Mouse (Mus musculus) hindbrain, embryonic 16.5 days (tissue): ENCODE data around the gene Uhrf1. TPM values are rescaled to one million over a fixed set of nuclear protein-coding genes. Genes with fewer than 3 reads are reported as not detected.
A peak's percentile ranks its signal among the peaks of the same experiment; 100 is the strongest.

Experiments
- ATAC-seq: fragments of 200-750 bp; cut with Nextera tagmentation; 2 replicates; pipeline ENCODE4 v1.8.0; 2017; ENCODE audit warnings: moderate TSS enrichment, moderate library complexity
- H3K27ac ChIP-seq: fragments of 300-500 bp; sonication (generic); 2 replicates; pipeline ENCODE4 v1.5.1; 2014; ENCODE audit warnings: low read depth, mild to moderate bottlenecking, control low read depth, low read length, moderate library complexity
- H3K27me3 ChIP-seq: fragments of 300-500 bp; sonication (generic); replicated peaks from 2 replicates; pipeline ENCODE4 v1.6.1; 2014; ENCODE audit warnings: low read length; ENCODE audit not compliant: control insufficient read depth, insufficient read depth
- H3K36me3 ChIP-seq: fragments of 300-500 bp; sonication (generic); 2 replicates; pipeline ENCODE4 v1.6.1; 2014; ENCODE audit warnings: mild to moderate bottlenecking, low read length, moderate library complexity, mixed read lengths; ENCODE audit not compliant: control insufficient read depth, insufficient read depth
- H3K4me1 ChIP-seq: fragments of 300-500 bp; sonication (generic); 2 replicates; pipeline ENCODE4 v1.6.1; 2014; ENCODE audit warnings: low read depth, low read length; ENCODE audit not compliant: control insufficient read depth, insufficient read depth
- H3K4me2 ChIP-seq: fragments of 300-500 bp; sonication (generic); 2 replicates; pipeline ENCODE4 v1.6.1; 2014; ENCODE audit warnings: mild to moderate bottlenecking, low read length, control low read depth, moderate library complexity
- H3K4me3 ChIP-seq: fragments of 300-500 bp; sonication (generic); 2 replicates; pipeline ENCODE4 v1.5.1; 2014; ENCODE audit warnings: mild to moderate bottlenecking, low read length, control low read depth, moderate library complexity
- H3K9ac ChIP-seq: fragments of 300-500 bp; sonication (generic); 2 replicates; pipeline ENCODE4 v1.6.1; 2014; ENCODE audit warnings: low read depth, mild to moderate bottlenecking, control low read depth, low read length, moderate library complexity
- H3K9me3 ChIP-seq: fragments of 300-500 bp; sonication (generic); 2 replicates; pipeline ENCODE4 v1.6.1; 2014; ENCODE audit warnings: mild to moderate bottlenecking, low read length, moderate library complexity; ENCODE audit not compliant: control insufficient read depth
- WGBS: fragments of 180-500 bp; shearing (Covaris S2); extraction: QIAGEN DNeasy Blood & Tissue Kit; methylation state at CpG from one replicate; pipeline ENCODE4 v1.1.7; 2014; 5-methylcytosine and 5-hydroxymethylcytosine counted together
- polyA plus RNA-seq: library from polyadenylated mRNA; unstranded; fragments of >200 nt; fragmentation: Nextera tagmentation; extraction: Ambion mirVana; gene quantifications from 2 replicates; pipeline ENCODE4 v1.2.1, GENCODE M21; 2015

The Uhrf1 gene
- polyA plus RNA-seq, 1 experiment from 2014 or later = 23.3 TPM

DNA sequence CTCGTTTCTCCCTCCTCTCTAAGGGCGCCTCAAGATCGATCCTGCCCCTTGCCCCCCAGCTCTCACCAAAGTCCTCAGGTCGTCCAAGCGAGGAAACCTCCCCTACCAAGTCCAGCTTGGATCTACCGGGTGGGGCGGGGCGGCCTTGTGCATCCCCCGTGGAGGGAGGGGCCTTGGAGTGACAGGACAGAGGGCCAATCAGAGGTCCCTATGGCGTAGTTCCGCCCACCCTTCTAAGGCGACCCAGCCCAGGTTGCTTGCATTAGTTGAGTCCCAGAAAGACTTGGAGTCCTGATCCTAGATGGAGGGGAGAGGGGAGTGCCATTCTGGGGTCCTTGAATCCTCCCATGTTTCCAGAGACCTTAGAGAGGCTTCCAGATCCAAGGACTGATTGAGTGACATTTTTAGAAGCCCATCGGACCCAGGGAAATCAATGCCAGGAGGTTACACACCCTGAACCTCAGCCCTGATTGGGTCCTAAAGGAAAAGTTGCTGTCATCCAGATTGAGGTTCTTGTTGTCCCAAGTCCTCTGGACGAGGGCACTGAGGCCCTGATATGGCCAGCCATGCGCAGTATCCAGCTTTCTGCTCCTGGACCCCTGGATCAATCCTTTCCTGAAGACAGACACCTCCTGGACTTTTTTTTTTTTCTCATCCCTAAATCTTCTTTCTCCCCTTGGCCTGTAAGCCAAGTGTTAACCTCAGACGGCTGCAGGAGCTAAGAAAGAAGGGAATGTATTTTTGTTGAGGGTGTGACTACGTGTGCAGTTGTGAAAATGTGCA is 12.5 kb upstream of the Uhrf1 start:
- Histone ChIP-seq H3K9me3 (no peaks in the 10 kb centered on the region), H3K36me3 (no peaks in the 10 kb centered on the region), H3K4me3 (peak overlapping the region; percentile 34), H3K4me2 (peak overlapping the region; percentile 47), H3K9ac (peak overlapping the region; percentile 45), H3K4me1 (peaks cover 10% of the 10 kb centered on the region), H3K27ac (peak overlapping the region; percentile 67), H3K27me3 (no peaks in the 10 kb centered on the region)
- 3% methylated on average over 17 of the region's 17 CpGs for WGBS
- ATAC-seq = peak; percentile 67

DNA sequence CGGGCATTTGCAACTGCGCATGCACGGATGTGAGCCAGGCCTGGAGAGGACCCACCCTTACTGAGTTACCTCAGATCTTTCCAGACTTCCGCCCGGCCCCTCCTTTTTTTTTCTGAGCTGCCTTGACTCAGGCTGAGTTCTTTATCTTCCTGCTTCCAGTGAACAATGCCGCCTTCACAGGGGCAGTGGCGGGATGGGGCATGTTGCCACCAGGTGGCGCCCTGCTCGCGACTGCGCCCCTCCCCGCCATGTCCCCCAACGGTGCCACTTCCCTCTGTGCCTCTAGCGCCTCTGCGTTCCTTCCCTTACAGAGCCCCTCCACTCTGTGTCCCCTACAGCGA is 12.0 kb upstream of the Uhrf1 start:
- Histone ChIP-seq H3K4me2 (peak overlapping the region; percentile 47), H3K27me3 (no peaks in the 10 kb centered on the region), H3K4me1 (peaks cover 10% of the 10 kb centered on the region), H3K27ac (no peak overlapping the region; the same call in 1 of the 2 replicates), H3K9ac (peak overlapping the region; percentile 11), H3K4me3 (peak overlapping the region; percentile 15), H3K9me3 (no peaks in the 10 kb centered on the region), H3K36me3 (no peaks in the 10 kb centered on the region)
- WGBS = 1% methylated on average over 16 of the region's 16 CpGs
- ATAC-seq = peak; percentile 85

DNA sequence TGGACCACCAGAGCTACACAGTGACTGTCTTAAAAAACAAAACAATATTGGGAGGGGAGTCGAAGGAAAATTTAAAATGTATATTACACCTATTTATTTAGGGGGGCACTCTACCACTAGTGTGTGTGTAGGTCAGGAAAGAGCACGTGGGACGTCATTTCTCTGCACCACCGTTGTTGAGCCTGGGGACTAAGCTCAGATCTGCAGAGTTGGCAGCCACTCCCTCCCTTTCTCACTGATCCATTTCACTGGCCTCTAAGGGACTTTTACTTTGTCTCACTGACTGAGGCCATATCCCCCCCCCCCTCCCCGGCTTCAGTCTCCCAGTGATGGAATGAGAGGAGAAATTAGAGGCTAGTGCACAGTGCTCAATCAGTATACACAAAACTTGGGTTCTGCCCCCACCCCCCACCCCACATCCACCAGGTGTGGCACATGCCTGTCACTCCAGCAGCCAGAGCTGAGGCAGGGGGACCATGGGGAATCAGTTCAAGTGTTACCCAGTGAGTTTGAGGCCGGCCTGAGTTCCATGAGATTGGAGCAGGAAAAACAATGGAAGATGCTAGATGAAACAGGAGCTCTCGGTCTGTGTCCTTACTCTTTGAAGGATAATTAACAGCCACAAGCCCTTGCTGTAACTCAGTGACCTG is 11.2 kb upstream of the Uhrf1 start:
- H3K4me3 ChIP-seq = no peak overlapping the region
- H3K9me3 ChIP-seq = no peaks in the 10 kb centered on the region
- no peak overlapping the region; the same call in 1 of the 2 replicates for H3K27ac ChIP-seq
- no peak for ATAC-seq
- peaks cover 10% of the 10 kb centered on the region for H3K4me1 ChIP-seq
- H3K9ac ChIP-seq = no peak overlapping the region
- WGBS = 59% methylated on average over 7 of the region's 7 CpGs
- H3K4me2 ChIP-seq = no peak overlapping the region
- no peaks in the 10 kb centered on the region for H3K36me3 ChIP-seq
- no peaks in the 10 kb centered on the region for H3K27me3 ChIP-seq

DNA sequence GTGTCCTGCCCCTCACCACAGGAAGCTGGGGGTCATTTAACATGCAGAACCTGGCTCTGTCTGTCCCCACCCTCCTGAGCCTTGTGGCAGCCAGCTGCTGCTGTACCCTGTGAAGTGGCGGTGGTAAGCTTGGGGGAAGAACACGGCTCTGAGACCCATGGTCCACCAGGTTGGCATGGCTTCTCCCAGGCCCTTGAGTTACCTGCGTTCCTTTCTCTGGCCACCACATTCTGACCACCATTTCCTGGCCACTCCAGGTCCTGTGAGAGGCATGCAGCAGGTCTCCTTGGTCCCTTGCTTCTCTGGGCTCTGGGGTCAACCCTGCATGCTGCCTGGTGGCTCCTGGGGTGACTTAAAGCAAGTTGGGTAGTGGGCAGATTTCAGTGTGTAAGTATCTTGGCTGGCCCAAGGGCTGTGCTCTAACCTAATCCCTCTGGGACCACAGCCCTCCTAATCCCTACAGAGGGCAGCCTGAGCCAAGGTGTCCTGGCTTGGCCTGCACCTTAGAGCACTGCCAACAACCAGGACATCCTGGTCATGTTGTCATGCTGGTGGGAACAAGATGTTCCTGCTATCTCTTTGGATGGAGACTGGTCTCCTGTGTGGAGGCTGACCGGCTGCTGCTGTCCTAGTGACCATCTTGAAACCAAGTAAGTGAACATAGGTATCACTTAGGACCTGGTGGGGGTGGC is 10.4 kb upstream of the Uhrf1 start, which contains the start of gene Plin3:
Gene Plin3 (minus strand): TSS at position 343 of the 692 bp plus-strand sequence.
- Histone ChIP-seq H3K4me1 (peaks cover 10% of the 10 kb centered on the region), H3K4me2 (no peak within 1 kb of the TSS), H3K27ac (no peak within 1 kb of the TSS), H3K27me3 (no peaks in the 10 kb centered on the region), H3K36me3 (no peaks in the 10 kb centered on the region), H3K9ac (no peak within 1 kb of the TSS), H3K4me3 (no peak within 1 kb of the TSS), H3K9me3 (no peaks in the 10 kb centered on the region)
- ATAC-seq = no peak
- WGBS = 89% methylated on average over 4 of the region's 4 CpGs

DNA sequence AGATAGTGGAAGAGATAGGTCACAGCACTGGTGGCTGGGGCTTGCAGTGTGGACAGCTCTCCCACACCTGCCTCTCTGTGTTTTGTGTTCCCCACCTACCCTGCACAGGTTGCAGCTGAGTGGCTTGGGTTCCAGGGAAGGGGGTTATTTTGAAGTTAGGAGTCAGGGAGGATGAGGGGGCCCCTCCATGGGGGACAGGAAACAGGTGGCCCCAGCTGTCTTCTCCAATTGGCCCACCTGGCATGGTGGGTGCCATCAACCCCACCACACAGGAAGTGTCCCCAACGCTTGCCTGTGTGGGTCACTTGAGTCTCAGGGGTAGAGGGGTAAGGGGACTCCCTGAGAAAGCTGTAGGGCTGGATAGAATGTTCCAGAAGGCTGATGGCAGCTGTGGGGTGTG is 9.8 kb upstream of the Uhrf1 start:
- Histone ChIP-seq H3K9me3 (no peaks in the 10 kb centered on the region), H3K4me1 (peaks cover 10% of the 10 kb centered on the region), H3K9ac (no peak overlapping the region), H3K36me3 (no peaks in the 10 kb centered on the region), H3K4me3 (no peak overlapping the region), H3K4me2 (no peak overlapping the region), H3K27ac (no peak overlapping the region), H3K27me3 (no peaks in the 10 kb centered on the region)
- 100% methylated on average over 1 of the region's 1 CpGs for WGBS
- ATAC-seq = no peak

DNA sequence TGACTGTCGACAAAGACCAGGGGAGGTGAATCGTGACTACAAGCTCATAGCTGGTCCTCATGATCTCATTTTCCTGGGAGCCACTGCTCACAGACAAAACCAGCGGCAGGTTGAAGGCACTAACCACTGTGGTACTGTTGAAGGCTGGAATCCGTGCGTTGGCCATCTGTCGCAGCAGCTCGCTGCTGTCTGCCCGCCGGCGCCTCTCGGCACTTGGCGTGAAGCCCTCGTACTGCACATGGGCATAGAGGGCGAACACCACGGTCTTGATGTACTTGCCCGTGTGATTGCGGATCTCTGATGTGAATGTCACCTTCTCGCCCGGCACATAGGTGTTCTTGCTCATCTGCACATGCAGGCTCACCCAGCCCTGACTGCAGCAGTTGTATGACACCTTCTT is 8.9 kb upstream of the Uhrf1 start:
- H3K27ac ChIP-seq = peak overlapping the region; percentile 54; the same call in 1 of the 2 replicates
- no peak overlapping the region for H3K4me3 ChIP-seq
- H3K36me3 ChIP-seq = no peaks in the 10 kb centered on the region
- H3K4me1 ChIP-seq = peaks cover 10% of the 10 kb centered on the region
- H3K4me2 ChIP-seq = no peak overlapping the region
- 82% methylated on average over 19 of the region's 19 CpGs for WGBS
- ATAC-seq = 0 out of 2 replicates have a peak, but pooled peaks have one; percentile 15
- no peaks in the 10 kb centered on the region for H3K9me3 ChIP-seq
- H3K27me3 ChIP-seq = no peaks in the 10 kb centered on the region
- no peak overlapping the region for H3K9ac ChIP-seq

DNA sequence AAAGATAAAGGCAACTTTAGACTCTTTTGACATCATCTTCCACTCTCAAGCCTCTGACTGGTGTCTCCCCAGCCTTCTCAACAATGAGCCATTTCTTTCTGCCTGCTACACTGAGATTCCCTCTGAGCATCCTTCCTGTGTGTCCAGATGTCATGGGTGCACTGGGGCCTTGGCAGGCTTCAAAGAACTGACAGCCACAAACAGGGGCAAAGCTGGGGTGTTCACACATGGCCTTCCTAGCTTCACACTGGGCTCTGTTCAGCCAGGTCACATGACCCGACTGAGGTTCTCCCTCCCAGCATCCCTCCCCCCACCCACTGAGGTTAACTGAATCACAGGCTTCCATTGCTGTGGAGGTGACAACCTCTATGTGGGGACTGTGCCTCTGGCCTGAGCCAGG is 6.9 kb upstream of the Uhrf1 start:
- Histone ChIP-seq H3K4me3 (no peak overlapping the region), H3K27ac (no peak overlapping the region), H3K27me3 (no peaks in the 10 kb centered on the region), H3K36me3 (no peaks in the 10 kb centered on the region), H3K9ac (no peak overlapping the region), H3K4me2 (no peak overlapping the region), H3K4me1 (no peaks in the 10 kb centered on the region), H3K9me3 (no peaks in the 10 kb centered on the region)
- WGBS = 58% methylated on average over 1 of the region's 1 CpGs
- no peak for ATAC-seq

DNA sequence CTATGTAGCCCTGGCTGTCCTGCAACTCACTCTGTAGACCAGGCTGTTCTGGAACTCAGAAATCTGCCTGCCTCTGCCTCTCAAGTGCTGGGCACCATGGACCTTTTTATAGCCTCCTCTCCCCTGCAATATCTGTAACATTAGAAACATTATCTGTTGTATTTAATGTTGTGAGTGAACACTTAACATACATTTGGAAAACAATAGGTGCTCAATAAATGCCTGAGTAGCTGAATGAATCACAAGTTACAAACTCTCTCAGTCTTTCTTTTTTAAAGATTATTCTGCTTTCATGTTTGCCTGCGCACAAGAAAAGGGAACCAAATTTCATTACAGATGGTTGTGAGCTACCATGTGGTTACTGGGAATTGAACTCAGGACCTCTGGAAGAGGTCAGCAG is 4.9 kb upstream of the Uhrf1 start:
- H3K9ac ChIP-seq = no peak overlapping the region
- H3K9me3 ChIP-seq = no peaks in the 10 kb centered on the region
- H3K4me3 ChIP-seq = no peak overlapping the region
- no peak overlapping the region for H3K27ac ChIP-seq
- no peaks in the 10 kb centered on the region; the same call in 1 of the 2 replicates for H3K27me3 ChIP-seq
- H3K36me3 ChIP-seq = no peaks in the 10 kb centered on the region
- 97% methylated on average over 1 of the region's 1 CpGs for WGBS
- ATAC-seq = no peak
- no peak overlapping the region for H3K4me2 ChIP-seq
- peaks cover 6% of the 10 kb centered on the region for H3K4me1 ChIP-seq

DNA sequence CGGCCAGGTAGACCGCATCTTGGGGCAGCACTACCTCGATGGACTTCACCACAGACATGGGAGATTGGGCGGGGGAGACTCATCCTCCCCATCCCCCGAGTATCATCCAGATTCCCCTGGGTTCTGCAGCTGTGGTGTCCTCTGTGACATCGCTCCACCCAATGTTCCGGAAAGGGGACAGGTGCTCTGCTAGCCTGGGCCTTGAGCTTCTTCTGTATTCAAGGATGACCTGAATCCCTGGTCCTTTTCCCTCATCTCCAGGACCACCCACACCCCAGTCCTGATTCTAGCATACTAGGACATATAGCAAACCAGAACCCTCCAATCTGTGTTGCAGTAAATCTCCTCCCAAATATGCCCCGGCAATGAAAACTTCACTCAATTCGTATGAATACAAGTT is 2.9 kb upstream of the Uhrf1 start, which contains the start of gene Arrdc5:
Gene Arrdc5 (minus strand): TSS at position 101 of the 400 bp plus-strand sequence.
- Histone ChIP-seq H3K27me3 (no peaks in the 10 kb centered on the region; the same call in 1 of the 2 replicates), H3K4me3 (no peak within 1 kb of the TSS), H3K27ac (no peak within 1 kb of the TSS), H3K9me3 (no peaks in the 10 kb centered on the region), H3K9ac (no peak within 1 kb of the TSS), H3K4me1 (peaks cover 19% of the 10 kb centered on the region), H3K36me3 (no peaks in the 10 kb centered on the region), H3K4me2 (no peak within 1 kb of the TSS)
- 92% methylated on average over 9 of the region's 9 CpGs for WGBS
- no peak for ATAC-seq
